8 mouse cellular contexts compared by ENCODE assay signal in the genomic region with DNA sequence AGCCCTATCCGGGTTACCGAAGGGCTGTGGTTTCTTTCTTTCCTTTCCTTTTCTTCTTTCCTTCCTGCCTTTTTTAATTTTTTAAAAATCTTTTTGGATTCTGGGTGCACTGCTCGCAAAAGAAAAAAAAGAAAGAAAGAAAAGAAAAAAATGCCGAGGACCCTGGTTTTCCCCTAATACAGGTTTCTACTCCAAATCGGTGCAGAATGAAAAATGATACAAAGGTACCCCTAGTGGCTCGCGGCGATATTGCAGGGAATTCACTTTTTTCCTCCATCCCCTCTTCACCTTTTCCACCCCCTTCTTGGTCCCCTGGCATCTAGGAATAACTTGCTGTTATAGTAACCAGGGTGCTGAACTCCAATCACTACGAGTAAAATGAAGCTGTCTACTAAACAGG.
DNase-seq lines count a peak whose midpoint lies in the region; ATAC-seq and TF ChIP-seq lines count a peak whose summit lies in the region.

No protein-coding gene starts in this region.

- peak overlapping the region; percentile 54; the same call in 1 of the 2 replicates for H3K4me3 ChIP-seq in E14TG2a.4 (replicated peaks; ENCODE audit: low read length)
- peak overlapping the region; percentile 54 for H3K4me3 ChIP-seq in embryonic facial prominence, embryonic 13.5 days

- peaks cover 18% of the 10 kb centered on the region for H3K27me3 ChIP-seq in E14TG2a.4 (ENCODE audit: insufficient read depth, low read length)
- no peaks in the 10 kb centered on the region for H3K27me3 ChIP-seq in embryonic facial prominence, embryonic 13.5 days

- intact Hi-C loops in heart, postnatal 10 days (cut with DNase I), result loop anchor here (2.0 to 10.0 kb wide), 2 partner anchors 59 to 479 kb away; no protein-coding TSS in a partner anchor

- H3K27ac ChIP-seq in embryonic facial prominence, embryonic 13.5 days, result no peak overlapping the region

- H3K36me3 ChIP-seq in E14TG2a.4 (ENCODE audit: insufficient read depth, low read length), result no peaks in the 10 kb centered on the region
- no peaks in the 10 kb centered on the region for H3K36me3 ChIP-seq in embryonic facial prominence, embryonic 13.5 days

- under 1% methylated on average over 9 of the region's 9 CpGs for WGBS in embryonic facial prominence, embryonic 13.5 days

- peak overlapping the region; percentile 56 for H3K9ac ChIP-seq in embryonic facial prominence, embryonic 13.5 days

- H3K9me3 ChIP-seq in E14TG2a.4 (ENCODE audit: low read length), result 0 out of 2 replicates have a peak, but pooled peaks cover 3% of the 10 kb centered on the region
- no peaks in the 10 kb centered on the region for H3K9me3 ChIP-seq in embryonic facial prominence, embryonic 13.5 days

- peak; percentile 62 for TF ChIP-seq CTCF in E14TG2a.4 (conservative IDR thresholded peaks at IDR 0.05; ENCODE audit: low read length)

- peak overlapping the region; percentile 82 for H3K4me2 ChIP-seq in embryonic facial prominence, embryonic 13.5 days

- peak; percentile 29 for DNase-seq in adrenal gland, postnatal 25 days
- DNase-seq in heart, postnatal 10 days, result peak; percentile 21 to 50
- peak; percentile 77 for DNase-seq in layer of hippocampus, adult 9-10 months (ENCODE audit: low spot score)
- DNase-seq in lung, postnatal 14 days, result peak; percentile 20
- peak; percentile 37 to 42 for DNase-seq in right cerebral cortex, postnatal 36 days (ENCODE audit: low spot score in 2 of 2)
- DNase-seq in MN1 (ENCODE audit: low spot score), result no peak

- H3K4me1 ChIP-seq in E14TG2a.4 (replicated peaks; ENCODE audit: low read depth, low read length), result peaks cover 12% of the 10 kb centered on the region
- no peaks in the 10 kb centered on the region for H3K4me1 ChIP-seq in embryonic facial prominence, embryonic 13.5 days

- no peak for ATAC-seq in embryonic facial prominence, embryonic 13.5 days (ENCODE audit: insufficient number of reproducible peaks, insufficient read depth, low FRiP score, low TSS enrichment, low read depth)
